Mouse (Mus musculus) spleen, adult 12 weeks (tissue): ENCODE data around the gene Olfr1308.

ENCODE experiments used
- DNase-seq: peaks from one replicate; pipeline ENCODE4 v3.0.0; 2022; ENCODE audit warnings: low spot score

Gene Olfr1308

DNA sequence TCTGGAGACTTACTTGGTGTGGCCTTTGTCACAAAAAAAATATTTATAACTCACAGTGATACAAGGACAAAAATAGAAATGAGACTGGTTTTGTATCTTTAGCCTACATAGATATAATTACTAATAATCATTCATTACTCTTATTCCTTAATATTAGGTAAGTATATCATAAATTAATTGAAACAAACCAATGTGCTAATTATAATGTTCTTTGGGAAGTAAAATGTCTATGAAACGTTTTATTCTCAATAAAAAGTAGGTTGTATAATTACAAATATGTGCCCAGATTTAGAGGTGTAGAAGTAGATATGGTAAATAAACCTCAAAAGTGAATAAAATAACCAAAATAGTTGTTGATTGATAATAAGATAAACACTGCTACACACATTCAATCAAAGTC, at the start of gene Olfr1308:
Gene Olfr1308, minus strand, starts transcription at position 101 of the 400 bp plus-strand sequence.
- DNase-seq, result no peak

DNA sequence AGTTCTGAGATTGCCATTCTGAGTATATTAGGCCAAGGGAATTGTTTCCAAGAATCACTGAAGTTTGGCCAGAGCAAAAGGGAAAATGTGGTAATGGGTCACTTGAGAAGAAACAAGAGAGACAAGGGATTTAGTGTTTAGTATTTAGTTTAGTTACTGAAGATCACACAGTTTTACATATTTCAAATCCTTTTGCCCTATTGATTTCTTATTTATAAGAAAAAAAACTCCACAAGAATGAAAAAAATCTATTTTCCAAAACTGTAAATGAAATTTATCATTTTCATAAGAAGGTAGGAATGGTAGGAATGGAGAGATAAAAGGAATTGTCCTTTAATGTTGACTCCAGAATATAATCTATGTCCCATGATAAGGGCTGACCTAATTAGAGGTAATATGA, 47.9 kb upstream of the Olfr1308 start, which contains the start of gene Olfr1310:
Gene Olfr1310, minus strand, starts transcription at position 101 of the 400 bp plus-strand sequence.
- DNase-seq, result no peak

DNA sequence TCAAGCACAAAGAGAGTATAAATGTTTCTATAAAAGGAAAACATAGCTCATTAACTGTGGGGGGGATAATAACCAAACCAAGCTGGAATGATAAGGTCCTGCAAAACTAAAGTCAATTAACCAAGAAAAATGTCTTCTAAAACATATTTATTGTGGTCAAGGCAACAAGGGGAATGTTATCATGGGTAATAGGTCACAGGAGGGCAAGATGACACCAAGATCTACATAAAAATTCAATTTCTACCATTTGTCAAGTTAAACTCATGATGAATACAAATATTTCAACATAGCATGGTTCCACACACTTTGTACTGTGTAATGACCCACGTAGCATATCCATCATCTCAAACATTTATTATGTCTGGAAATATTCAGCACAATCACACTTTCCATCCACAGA, 25.4 kb upstream of the Olfr1308 start, which contains the start of gene Olfr1309:
Gene Olfr1309, minus strand, starts transcription at position 101 of the 400 bp plus-strand sequence.
- no peak for DNase-seq

DNA sequence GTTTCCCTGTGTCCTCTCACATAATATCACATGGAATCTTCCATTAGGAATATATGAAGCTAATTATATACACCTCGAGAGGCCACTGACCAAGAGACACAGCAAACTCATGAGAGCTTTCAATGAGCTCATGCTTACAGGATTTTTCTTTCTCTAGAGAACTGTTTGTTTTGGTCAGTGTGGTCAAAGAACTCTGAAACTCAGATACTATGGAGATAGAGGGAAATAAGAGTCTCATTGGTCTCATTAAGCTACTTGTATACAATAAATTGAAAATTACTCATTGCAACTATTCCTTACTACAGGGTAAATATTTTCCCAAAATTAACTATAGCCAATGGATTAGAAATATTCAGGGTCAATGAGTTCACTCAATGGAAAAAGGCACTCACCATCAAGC, 15.4 kb downstream of the Olfr1308 start, which contains the start of gene Olfr1307:
Gene Olfr1307, minus strand, starts transcription at position 101 of the 400 bp plus-strand sequence.
- DNase-seq, result no peak

DNA sequence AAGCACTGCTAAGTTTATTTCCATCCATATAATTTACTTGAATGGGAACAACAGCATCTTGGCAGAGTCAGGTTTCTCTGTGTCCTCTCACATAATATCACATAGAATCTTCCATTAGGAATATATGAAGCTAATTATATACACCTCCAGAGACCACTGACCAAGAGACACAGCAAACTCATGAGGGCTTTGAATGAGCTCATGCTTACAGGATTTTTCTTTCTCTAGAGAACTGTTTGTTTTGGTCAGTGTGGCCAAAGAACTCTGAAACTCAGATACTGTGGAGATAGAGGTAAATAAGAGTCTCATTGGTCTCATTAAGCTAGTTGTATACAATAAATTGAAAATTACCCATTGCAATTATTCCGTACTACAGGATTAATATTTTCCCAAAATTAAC, 48.6 kb downstream of the Olfr1308 start, which contains the start of gene Olfr1306:
Gene Olfr1306, minus strand, starts transcription at position 101 of the 400 bp plus-strand sequence.
- no peak for DNase-seq
